Mouse (Mus musculus) cortical plate, adult 2 months (tissue): ENCODE results near the gene Tnp2.

Source experiments
- CTCF ChIP-seq: fragments of 200-500 bp; IDR thresholded peaks from 2 replicates; pipeline ENCODE4 v1.5.1; 2011; ENCODE audit warnings: mild to moderate bottlenecking, control low read depth, low read length; ENCODE audit not compliant: insufficient read depth; ENCODE audit errors: extremely low read depth
- POLR2A ChIP-seq: fragments of 200-500 bp; IDR thresholded peaks from 2 replicates; pipeline ENCODE4 v1.6.1; 2011; ENCODE audit warnings: mild to moderate bottlenecking, low read length, control low read depth; ENCODE audit not compliant: insufficient read depth; ENCODE audit errors: extremely low read depth

DNA sequence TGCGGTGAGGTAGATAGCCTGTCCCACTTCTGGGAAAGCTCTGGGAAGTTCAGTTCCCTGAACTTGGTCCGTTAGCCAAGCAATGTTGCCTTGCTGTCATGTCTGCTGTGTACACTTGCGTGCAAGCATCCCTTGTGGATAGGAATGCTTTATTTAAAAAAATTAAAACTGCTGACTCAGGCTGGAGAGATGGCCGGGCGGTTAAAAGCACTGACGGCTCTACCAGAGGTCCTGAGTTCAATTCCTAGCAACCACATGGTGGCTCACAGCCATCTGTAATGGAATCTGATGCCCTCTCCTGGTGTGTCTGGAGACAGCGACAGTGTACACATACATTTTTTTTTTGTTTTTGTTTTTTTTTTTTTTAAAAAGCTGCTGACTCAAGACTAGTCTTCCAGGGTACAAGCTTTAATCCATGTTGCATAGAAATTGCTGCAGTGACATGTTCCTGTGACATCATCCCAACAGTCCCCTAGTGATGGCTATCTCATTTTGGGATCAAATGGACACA, 857 bp downstream of the Tnp2 start:
- TF ChIP-seq CTCF (no peak), POLR2A (no peak)
